Mouse (Mus musculus): ENCODE results near the gene Cox6b2. TPM values are rescaled to one million over a fixed set of nuclear protein-coding genes. Genes with fewer than 3 reads are reported as not detected.
A peak's percentile ranks its signal among the peaks of the same experiment; 100 is the strongest.

Gene Cox6b2
- polyA plus RNA-seq, 1 experiment from 2014 or later: 13.1 TPM

DNA sequence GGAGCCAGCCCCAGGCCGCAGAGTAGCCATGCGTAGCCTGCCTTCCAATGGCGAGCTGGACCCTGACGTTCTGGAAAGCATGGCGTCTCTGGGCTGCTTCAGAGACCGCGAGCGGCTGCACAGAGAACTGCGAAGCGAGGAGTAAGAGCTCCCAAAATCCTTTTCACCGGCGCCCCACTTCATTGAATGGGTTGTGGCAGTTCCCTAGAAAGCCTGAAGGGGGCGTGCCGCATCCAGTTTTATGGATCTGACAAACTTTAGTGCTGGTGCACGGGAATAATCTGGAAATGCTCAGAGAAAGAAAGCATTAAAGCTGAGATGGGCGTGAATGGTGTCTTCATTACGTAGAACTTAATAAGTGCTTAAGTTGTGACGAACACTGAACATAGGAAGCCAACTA, 47.8 kb downstream of the Cox6b2 start:
- peaks cover 95% of the 10 kb centered on the region for H3K36me3 ChIP-seq (ENCODE audit: control insufficient read depth, insufficient read depth, low read length)
- DNase-seq (ENCODE audit: low spot score): peak; percentile 48
- H3K4me2 ChIP-seq (ENCODE audit: low read length): no peak overlapping the region
- no peaks in the 10 kb centered on the region for H3K9me3 ChIP-seq (replicated peaks; ENCODE audit: control insufficient read depth, low read length)
- no peak overlapping the region for H3K4me3 ChIP-seq (ENCODE audit: low read depth, low read length)
- 35% methylated on average over 18 of the region's 18 CpGs for WGBS
- no peak overlapping the region for H3K27ac ChIP-seq (ENCODE audit: low read depth, low read length)
- H3K9ac ChIP-seq (ENCODE audit: low read length): peak overlapping the region; percentile 25; the same call in 1 of the 2 replicates
- no peaks in the 10 kb centered on the region for H3K27me3 ChIP-seq (replicated peaks; ENCODE audit: control insufficient read depth, insufficient read depth, low read length)
- no peaks in the 10 kb centered on the region for H3K4me1 ChIP-seq (ENCODE audit: control insufficient read depth, insufficient read depth, low read length)
- ATAC-seq: 0 out of 2 replicates have a peak, but pooled peaks have one; percentile 7

DNA sequence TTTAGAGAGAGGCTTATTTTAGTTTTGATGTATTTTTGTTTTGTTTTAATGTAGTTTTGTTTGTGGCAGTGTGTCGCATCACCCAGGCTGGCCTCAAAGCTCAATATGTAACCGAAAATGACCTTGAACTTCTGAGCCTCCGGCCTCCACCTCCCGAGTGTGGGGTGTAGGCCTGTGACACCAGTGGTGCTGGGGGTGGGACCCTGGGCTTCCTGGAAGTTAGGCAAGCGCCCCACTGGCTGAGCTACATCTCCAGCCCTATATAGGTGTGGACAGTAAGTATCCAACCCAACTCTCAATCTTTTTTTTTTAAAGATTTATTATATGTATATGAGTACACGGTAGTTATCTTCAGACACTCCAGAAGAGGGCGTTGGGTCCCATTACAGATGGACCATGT, 49.7 kb downstream of the Cox6b2 start:
- no peak for DNase-seq (ENCODE audit: low spot score)
- Histone ChIP-seq H3K4me2 (ENCODE audit: low read length) (no peak overlapping the region), H3K4me3 (ENCODE audit: low read depth, low read length) (no peak overlapping the region), H3K9me3 (replicated peaks; ENCODE audit: control insufficient read depth, low read length) (no peaks in the 10 kb centered on the region), H3K27me3 (replicated peaks; ENCODE audit: control insufficient read depth, insufficient read depth, low read length) (no peaks in the 10 kb centered on the region), H3K4me1 (ENCODE audit: control insufficient read depth, insufficient read depth, low read length) (no peaks in the 10 kb centered on the region), H3K36me3 (ENCODE audit: control insufficient read depth, insufficient read depth, low read length) (peaks cover 93% of the 10 kb centered on the region), H3K9ac (ENCODE audit: low read length) (no peak overlapping the region), H3K27ac (ENCODE audit: low read depth, low read length) (no peak overlapping the region)
- no peak for ATAC-seq
- 92% methylated on average over 7 of the region's 7 CpGs for WGBS

DNA sequence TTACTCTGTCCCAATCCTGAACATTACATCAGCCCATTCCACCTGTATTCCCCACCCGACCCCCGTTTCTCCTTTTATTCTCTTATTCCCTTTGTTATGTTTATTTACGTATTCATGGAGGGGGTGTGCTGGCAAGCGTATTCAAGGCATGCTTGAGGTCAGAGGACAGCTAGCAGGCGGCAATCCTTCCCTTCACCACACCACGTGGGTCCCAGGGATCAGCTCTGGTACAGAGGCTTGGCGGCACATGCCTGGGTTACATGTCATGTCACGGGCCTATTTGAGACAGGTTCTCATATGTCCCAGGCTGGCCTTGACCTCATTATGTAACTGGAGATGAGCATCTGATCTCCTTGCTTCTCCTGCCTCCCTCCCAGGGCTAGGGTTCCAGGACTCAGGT, 50.6 kb downstream of the Cox6b2 start:
- Histone ChIP-seq H3K9me3 (replicated peaks; ENCODE audit: control insufficient read depth, low read length) (no peaks in the 10 kb centered on the region), H3K4me3 (ENCODE audit: low read depth, low read length) (no peak overlapping the region), H3K27me3 (replicated peaks; ENCODE audit: control insufficient read depth, insufficient read depth, low read length) (no peaks in the 10 kb centered on the region), H3K4me2 (ENCODE audit: low read length) (no peak overlapping the region), H3K9ac (ENCODE audit: low read length) (no peak overlapping the region), H3K4me1 (ENCODE audit: control insufficient read depth, insufficient read depth, low read length) (no peaks in the 10 kb centered on the region), H3K27ac (ENCODE audit: low read depth, low read length) (no peak overlapping the region), H3K36me3 (ENCODE audit: control insufficient read depth, insufficient read depth, low read length) (peaks cover 93% of the 10 kb centered on the region)
- ATAC-seq: no peak
- DNase-seq (ENCODE audit: low spot score): no peak
- WGBS: 50% methylated on average over 8 of the region's 8 CpGs

Other genes starting within 250 kb of the Cox6b2 start
- gene Tnnt1, start 236.7 kb downstream of the Cox6b2 start, polyA plus RNA-seq (2014; fragmentation: Nextera tagmentation; extraction: Ambion mirVana): 1.4 and 2.3 TPM in 2 replicates
- gene Tnni3, start 228.9 kb downstream of the Cox6b2 start, polyA plus RNA-seq (2014; fragmentation: Nextera tagmentation; extraction: Ambion mirVana): 0.81 and 1.7 TPM in 2 replicates
- 0.55 and 0.72 TPM in 2 replicates for gene Dnaaf3, start 220.6 kb downstream of the Cox6b2 start, polyA plus RNA-seq (2014; fragmentation: Nextera tagmentation; extraction: Ambion mirVana)
- gene Syt5, start 205.6 kb downstream of the Cox6b2 start, polyA plus RNA-seq (2014; fragmentation: Nextera tagmentation; extraction: Ambion mirVana): 133 and 153 TPM in 2 replicates
- gene Ptprh, start 149.1 kb downstream of the Cox6b2 start, polyA plus RNA-seq (2014; fragmentation: Nextera tagmentation; extraction: Ambion mirVana): not detected in 2 replicates
- 2.4 and 2.6 TPM in 2 replicates for gene Tmem86b, start 121.7 kb downstream of the Cox6b2 start, polyA plus RNA-seq (2014; fragmentation: Nextera tagmentation; extraction: Ambion mirVana)
- 4.4 and 5.3 TPM in 2 replicates for gene Ppp6r1, start 94.1 kb downstream of the Cox6b2 start, polyA plus RNA-seq (2014; fragmentation: Nextera tagmentation; extraction: Ambion mirVana)
- 141 and 156 TPM in 2 replicates for gene Hspbp1, start 68.0 kb downstream of the Cox6b2 start, polyA plus RNA-seq (2014; fragmentation: Nextera tagmentation; extraction: Ambion mirVana)
- gene Brsk1, start 62.5 kb downstream of the Cox6b2 start, polyA plus RNA-seq (2014; fragmentation: Nextera tagmentation; extraction: Ambion mirVana): 7.9 and 8.0 TPM in 2 replicates
- 0.12 TPM in 1 of 2 replicates, not detected in the other for gene Tmem150b, start 27.8 kb downstream of the Cox6b2 start, polyA plus RNA-seq (2014; fragmentation: Nextera tagmentation; extraction: Ambion mirVana)
- 54.6 and 57.1 TPM in 2 replicates for gene Kmt5c, start 13.0 kb downstream of the Cox6b2 start, polyA plus RNA-seq (2014; fragmentation: Nextera tagmentation; extraction: Ambion mirVana)
- gene Fam71e2, start 18.2 kb upstream of the Cox6b2 start, polyA plus RNA-seq (2014; fragmentation: Nextera tagmentation; extraction: Ambion mirVana): not detected in 2 replicates
- gene Il11, start 29.8 kb upstream of the Cox6b2 start, polyA plus RNA-seq (2014; fragmentation: Nextera tagmentation; extraction: Ambion mirVana): 0.21 and 0.32 TPM in 2 replicates
- gene Tmem190, start 29.8 kb upstream of the Cox6b2 start, polyA plus RNA-seq (2014; fragmentation: Nextera tagmentation; extraction: Ambion mirVana): not detected in 2 replicates
- 1.5 and 1.7 TPM in 2 replicates for gene Tmem238, start 36.6 kb upstream of the Cox6b2 start, polyA plus RNA-seq (2014; fragmentation: Nextera tagmentation; extraction: Ambion mirVana)
- gene Rpl28, start 39.8 kb upstream of the Cox6b2 start, polyA plus RNA-seq (2014; fragmentation: Nextera tagmentation; extraction: Ambion mirVana): 179 and 182 TPM in 2 replicates
- 378 and 472 TPM in 2 replicates for gene Ube2s, start 59.5 kb upstream of the Cox6b2 start, polyA plus RNA-seq (2014; fragmentation: Nextera tagmentation; extraction: Ambion mirVana)
- gene Shisa7, start 91.6 kb upstream of the Cox6b2 start, polyA plus RNA-seq (2014; fragmentation: Nextera tagmentation; extraction: Ambion mirVana): 5.8 and 7.7 TPM in 2 replicates
- 3.3 and 4.3 TPM in 2 replicates for gene Isoc2b, start 117.2 kb upstream of the Cox6b2 start, polyA plus RNA-seq (2014; fragmentation: Nextera tagmentation; extraction: Ambion mirVana)
- gene Isoc2a, start 124.1 kb upstream of the Cox6b2 start, polyA plus RNA-seq (2014; fragmentation: Nextera tagmentation; extraction: Ambion mirVana): 0.53 and 0.59 TPM in 2 replicates
- 0.33 and 0.44 TPM in 2 replicates for gene Gm36210, start 153.4 kb upstream of the Cox6b2 start, polyA plus RNA-seq (2014; fragmentation: Nextera tagmentation; extraction: Ambion mirVana)
- gene Zfp628, start 162.1 kb upstream of the Cox6b2 start, polyA plus RNA-seq (2014; fragmentation: Nextera tagmentation; extraction: Ambion mirVana): 3.6 and 3.8 TPM in 2 replicates
- gene Nat14, start 168.9 kb upstream of the Cox6b2 start, polyA plus RNA-seq (2014; fragmentation: Nextera tagmentation; extraction: Ambion mirVana): 9.8 and 17.7 TPM in 2 replicates
- gene Ssc5d, start 172.7 kb upstream of the Cox6b2 start, polyA plus RNA-seq (2014; fragmentation: Nextera tagmentation; extraction: Ambion mirVana): 0.23 and 0.41 TPM in 2 replicates
- gene Sbk2, start 211.3 kb upstream of the Cox6b2 start, polyA plus RNA-seq (2014; fragmentation: Nextera tagmentation; extraction: Ambion mirVana): not detected in 2 replicates
- 0.39 and 0.42 TPM in 2 replicates for gene Sbk3, start 218.1 kb upstream of the Cox6b2 start, polyA plus RNA-seq (2014; fragmentation: Nextera tagmentation; extraction: Ambion mirVana)
- 37.9 and 52.9 TPM in 2 replicates for gene Zfp579, start 243.1 kb upstream of the Cox6b2 start, polyA plus RNA-seq (2014; fragmentation: Nextera tagmentation; extraction: Ambion mirVana)